Mouse (Mus musculus): ENCODE measurements around the gene Vav2.

The Vav2 gene

DNA sequence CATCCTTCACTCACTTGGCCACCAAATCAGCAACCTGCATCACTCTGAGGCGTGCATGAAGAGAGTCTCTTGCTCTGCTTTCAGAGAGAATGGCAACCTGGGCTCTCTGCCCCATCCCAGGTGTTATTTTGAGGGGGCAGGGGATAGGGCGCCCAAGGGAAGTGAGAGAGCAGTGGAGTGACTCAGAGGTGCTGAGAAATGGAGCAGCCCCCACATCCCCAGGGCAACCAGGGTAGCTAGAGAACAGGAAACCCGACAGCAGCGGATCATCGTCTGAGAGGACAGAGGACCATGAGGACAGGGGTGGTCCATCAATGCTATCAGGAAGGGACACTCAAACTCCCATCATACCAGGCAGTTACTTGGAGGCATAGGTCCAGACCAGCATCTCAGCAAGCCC is 19.9 kb downstream of the Vav2 start:
- peak; percentile 65 to 76 for DNase-seq

DNA sequence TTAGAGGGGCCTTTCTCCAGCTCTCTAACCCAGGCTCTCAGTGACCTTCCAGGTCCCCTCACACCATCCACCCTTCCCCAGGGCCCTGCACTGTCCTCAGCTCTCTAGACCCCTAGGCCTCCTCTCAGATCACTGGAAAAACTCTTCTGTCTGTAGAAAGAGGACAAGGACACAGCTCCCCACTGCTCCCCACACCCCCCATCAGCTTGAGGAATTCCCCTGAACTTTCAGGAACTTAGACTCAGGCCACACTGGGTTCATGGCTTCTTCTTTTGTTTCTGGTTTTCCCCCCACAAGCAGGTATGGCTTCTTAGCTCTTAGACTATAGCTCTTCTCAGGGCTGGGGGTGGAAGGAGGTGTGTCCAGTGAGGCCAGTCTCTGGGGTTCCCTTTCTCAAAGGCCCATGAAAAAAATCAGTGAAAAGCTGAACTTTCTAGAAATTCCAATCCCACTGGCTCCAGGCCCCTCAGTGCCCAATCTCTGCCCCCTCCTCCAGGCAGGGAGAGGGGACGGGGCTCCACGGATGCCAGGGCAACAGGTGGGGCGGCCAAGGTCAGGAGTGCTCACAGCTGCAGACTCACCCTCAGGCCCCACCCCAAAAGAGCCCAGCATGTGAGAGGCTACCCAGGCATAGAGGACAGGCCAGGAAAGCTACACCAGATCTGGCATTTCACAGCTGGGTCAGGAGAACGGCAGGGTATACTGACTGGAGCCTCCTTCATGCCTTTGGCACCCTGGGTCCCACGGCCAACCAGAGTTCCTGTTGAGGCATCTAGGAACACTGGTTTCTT is 21.5 kb downstream of the Vav2 start:
- peak; percentile 68 to 73 for DNase-seq

DNA sequence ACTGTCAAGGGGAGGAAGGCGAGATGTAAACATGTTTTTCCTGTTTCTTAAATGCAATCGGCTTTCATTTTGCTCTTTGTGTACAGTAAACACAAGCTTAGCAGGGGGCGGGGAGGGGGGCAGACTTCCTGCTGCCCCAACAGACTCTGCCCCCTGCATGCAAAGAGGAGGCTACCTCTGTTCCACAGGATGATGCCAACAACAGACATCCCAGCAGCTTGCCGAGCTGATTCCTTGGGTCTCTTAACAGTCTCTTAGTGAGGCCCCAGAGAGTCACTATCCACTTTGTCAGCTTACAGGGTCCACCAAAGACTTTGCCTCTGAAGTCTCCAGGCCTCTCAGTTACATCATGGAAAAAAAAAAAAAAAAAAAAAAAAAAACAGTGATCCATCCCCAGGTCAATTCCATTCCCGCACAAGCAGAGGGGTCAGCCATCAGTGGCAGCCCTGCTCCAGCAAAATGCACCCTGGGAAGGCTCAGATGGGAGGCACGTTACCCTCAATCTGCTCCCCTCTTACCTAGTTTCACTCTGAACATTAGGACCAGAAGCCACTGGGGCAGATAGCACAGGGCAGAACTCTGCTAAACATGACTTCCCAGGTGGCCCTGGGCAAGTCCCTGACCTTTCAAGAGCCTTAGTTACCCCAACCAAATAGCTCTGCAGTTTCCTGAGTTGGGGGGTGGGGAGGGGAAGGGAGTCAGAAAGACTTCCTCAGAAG is 22.3 kb downstream of the Vav2 start:
- DNase-seq = no peak

DNA sequence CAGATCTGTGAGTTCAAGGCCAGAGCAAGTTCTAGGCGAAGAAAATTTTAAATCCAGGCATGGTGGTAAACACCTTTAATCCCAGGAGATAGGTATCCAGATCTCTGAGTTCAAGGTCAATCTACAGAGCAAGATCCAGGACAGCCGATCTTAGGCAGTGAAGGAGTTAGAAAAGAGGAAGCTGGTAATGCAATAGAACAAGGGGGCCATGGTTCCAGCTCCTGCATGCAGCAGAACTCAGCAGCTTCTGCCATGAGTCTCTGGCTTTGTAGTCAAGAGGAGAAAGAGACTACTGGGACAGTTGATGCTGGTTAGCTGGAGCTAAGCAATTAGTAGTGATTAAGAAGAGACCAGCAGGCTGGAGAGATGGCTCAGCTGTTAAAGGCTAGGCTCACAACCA is 25.3 kb downstream of the Vav2 start:
- DNase-seq = peak; percentile 20 to 26

DNA sequence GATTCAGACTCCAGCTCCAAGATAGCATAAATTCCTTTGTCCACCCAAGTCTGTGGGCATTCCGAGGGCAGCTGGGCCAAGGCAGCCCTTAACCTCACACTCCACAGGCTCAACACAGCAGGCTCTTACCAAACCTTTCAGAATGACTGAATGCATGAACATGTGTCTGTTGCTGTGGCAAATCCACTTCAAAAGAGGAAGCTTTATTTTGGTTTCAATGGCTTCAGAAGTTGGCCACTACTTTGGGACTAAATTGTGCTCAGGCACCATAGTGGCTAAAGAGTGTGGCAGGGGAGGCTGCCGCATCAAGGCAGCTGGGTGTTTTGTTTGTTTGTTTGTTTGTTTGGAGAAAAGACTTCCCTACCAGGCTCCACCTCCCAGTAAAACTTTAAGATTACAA is 26.8 kb downstream of the Vav2 start:
- no peak for DNase-seq

DNA sequence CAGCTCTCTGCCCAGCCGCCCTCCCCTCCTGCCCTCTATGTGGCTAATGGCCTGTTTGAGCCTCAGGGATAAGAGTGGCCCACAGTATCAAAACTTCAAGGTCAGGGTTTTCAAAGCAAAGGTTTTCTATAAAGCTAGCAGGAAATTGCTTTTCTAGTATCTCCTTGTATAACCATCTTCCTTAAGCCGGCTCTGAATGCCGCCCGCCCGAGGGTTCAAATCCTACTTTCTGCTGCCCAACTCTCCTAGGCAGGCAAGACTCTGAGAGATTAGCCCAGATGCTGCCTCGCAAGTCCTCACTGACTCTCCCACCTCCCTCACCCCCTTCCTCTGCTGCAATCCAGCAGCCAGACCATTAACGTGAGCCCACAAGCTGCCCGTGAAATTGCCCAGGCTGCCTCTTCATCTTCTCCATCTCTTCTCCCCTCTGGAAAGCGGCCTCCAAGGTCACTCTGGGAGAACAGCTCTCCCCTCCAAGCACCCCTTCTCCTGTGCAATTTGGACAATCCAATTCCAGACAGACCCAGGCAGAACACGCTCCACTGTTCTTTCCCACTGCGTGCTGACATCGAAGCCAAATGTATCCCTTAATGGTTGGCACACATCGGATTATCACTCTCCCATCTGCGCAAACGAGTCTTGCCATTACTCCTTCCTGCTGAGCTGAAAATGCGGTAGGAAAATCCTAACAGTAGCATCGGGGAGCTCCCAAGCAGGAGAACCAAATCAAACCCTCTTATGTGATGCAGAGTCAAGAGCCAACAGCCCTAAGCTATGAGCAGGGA is 30.0 kb downstream of the Vav2 start:
- no peak for DNase-seq

DNA sequence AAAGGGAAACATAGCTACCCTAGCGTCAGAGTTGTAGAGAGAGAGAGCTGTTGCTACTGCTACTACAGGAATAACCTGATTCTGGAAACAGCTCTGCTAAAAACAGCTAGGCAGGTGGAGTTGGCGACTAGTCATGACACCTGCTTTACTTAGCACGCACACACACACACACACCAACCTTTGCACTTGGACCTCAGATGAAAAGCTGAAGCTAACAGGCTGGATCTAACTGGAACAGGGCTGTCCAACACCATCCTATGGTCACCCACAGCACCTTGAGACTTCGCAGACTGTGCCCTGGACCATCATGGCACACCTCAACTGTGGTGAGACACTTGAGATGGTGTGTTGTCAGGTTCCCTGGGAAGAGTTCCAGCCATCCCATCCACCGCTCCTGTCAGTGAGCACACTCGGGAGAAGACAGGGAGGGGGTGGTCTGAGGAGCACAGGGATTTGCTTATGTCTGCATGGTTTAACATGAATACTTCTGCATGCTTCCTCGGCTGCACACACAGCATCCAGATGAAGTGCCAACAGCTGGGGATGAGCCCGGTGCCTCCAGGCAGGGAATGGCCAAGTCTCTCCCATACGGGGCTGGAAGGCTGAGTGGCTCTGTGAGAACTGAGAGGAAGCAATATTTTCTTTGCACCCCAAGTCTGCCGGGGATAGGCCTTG is 32.5 kb downstream of the Vav2 start:
- no peak for DNase-seq

DNA sequence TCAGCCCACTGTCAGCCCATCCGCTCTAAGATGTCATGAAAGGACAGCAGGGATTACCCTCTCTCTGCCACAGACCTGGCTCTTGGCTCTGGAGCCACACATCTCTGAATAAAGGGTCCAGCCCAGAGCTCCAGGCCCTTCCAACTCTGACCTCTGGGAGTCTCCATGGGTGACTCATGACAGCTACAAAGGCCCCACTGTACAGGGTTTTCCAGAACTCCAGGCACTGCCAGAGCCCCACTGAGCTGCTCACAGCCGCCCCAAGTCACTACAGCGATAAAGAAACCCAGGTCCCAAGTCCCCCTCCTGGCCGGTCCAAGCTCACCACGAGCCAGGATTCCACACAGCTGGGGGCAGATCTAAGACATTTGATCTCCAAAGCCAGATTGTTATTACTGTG is 34.6 kb downstream of the Vav2 start:
- no peak for DNase-seq

DNA sequence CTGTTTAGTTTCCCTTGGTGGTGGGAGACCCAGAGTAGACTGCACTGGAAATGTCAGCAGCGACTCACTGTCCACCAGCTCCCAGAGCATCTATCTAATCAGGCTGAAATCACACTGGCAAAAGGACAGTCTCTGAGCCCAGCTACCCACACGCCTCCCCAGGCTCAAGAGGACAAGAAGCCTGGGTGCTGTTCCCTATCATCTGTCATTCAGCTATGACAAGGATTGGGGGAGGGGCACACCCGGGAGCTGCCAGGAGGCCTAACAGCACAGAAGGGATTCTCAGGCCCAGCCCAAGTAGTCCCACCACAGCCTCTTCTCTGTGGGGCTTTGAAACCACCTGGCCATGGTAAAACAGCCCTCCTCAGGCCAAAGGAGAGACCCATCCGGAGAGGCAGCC is 36.1 kb downstream of the Vav2 start:
- no peak for DNase-seq

DNA sequence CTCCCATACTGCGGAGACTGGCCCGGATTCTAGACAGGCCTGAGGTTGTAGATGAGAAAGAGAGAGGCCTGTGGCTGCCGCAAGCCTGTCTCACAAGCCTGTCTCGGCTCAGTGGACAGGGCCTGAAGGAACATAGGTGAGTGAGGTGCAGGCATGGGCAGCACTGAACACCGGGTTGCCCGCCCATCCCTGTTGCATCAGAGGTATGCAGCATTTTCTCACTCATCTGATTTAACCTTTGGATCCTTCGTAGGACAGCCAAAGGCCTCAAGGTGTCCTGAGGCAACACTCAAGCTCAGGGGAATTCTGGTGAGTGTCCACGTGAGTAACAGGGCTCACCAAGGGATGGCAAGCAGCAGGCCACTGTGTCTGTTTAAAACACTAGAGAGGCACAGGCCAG is 36.5 kb downstream of the Vav2 start:
- DNase-seq = no peak

DNA sequence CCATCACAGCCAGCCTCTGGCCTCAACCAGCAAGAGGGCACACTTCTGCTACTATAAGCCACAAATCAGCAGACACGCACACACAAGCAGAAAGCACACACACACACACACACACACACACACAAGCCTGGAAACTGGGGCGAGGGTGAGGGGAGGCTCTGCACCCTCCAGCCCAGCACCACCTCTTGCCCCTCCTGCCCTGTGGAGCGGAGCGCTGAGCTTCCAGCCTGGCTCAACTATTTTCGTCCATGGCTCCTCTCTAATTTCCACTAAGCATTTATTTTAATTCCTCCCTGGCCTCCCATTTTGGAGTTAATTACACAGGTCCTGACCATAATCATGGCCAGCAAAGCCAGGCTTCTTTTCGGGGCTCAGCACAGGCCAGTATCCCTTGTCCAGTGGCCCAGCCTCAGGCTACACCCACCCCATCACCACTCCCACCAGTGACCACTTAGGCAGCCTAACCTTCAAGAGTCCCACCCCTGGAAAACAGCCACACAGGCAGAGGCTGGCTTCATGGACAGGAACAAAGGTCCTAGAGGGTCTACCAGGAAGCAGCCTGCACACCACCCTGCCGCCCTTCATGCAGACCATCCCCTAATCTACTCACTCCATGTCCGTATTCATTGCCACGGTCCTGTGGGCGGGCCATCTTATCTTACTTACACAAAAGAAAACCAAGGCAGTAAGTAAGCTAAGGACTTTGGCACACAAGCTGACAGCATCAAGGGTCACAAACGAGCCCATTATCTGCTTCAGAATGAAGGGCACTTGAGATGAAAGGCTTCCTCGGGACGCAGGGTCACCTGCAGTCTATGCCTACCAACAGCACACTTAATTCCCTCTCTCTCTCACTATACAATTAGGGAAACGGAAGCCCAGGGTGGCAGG is 37.3 kb downstream of the Vav2 start:
- no peak for DNase-seq

DNA sequence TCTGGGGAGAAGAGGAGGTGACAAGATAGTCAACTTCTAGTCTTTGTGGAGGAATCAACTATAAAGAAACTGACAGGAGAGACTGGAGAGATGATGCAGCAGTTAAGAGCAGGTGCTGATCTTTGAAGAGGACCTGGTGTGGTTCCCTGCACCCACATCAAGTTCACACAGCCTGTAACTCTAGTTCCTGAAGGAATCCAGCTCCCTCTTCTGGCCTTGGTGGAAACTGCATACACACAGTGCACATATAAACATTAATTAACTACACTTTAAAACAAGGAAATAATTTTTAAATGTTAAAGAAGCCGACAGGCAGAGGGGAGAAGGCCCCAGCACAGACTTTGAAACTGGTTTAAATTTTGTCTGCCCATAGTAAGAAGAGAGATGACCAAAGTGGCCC is 39.6 kb downstream of the Vav2 start:
- peak in 1 of 2 experiments; percentile 26 for DNase-seq

DNA sequence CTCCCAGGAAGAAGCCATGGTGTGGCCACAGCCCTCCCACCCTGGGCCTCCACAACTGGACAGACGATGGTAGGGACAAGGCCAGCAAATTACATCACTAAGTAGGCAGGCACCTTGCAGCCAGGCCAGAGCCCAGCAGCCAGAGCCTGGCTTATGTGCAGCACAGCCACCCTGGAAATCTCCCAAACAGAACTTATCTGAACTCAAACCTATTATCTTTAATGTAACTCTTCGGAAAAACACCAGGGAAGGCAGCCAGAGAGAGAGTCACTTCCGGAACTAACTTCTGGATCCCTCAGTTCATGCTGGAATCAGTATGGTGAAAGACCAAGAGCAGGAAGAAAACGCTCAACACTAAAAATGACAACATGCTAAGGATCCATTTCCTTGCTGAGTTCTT is 45.1 kb downstream of the Vav2 start:
- DNase-seq = no peak

DNA sequence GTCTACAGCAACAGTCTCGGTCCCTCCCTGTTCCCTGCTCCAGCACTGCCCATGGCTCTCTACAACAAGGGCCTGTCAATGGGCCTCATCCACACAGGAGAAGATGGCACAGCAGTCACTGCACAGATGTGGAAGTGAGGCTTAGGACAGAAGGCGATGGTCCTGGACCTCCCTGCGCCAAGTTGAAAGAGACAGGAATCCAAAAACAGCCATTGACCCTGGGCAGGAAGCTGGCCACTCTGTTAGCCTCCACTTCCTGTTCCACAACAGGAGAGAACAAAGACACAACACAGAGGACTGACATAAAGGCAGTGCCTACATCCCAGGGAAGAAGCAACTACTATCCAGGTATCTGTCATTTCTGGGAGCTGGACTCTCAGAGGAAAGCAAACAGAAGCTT is 45.6 kb downstream of the Vav2 start:
- DNase-seq = no peak

DNA sequence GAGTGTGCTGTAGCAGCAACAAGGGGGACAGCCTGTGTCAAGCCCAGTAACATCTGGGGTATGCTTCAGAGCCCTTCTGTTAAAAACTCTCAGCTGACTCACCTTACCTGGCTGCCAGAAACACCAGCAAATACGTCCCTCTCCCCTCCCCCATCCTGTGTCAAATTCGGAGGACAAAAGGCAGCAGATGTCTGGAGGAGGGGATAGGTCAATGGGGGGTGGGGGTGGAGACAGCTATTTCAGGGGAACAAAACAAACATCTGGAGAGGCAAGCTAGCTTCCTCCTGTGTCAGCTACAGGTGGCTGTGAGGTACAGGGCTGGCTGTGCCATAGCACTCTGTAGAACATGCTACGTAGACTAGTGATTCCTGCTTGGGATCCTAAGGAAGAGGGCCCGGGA is 49.0 kb downstream of the Vav2 start:
- no peak for DNase-seq

DNA sequence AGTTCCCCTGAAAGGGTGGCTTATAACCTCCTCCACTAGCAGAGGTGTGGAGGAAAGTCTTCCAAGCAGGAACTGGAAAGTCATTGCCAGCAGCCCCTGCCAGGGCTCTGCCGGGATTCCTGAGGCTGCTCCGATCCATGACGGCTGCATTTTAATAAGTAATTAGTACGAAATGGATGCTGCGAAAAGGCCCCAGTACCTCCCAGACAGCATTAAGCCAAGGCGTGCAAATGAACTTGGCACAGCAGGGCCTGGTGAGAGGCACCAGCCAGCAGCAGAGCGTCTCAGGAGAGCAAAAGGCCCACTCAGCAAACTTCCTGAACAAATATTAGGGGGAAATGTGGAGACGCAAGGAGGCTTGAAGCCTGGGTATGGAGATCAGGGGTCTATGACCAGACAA is 49.7 kb downstream of the Vav2 start:
- no peak for DNase-seq

DNA sequence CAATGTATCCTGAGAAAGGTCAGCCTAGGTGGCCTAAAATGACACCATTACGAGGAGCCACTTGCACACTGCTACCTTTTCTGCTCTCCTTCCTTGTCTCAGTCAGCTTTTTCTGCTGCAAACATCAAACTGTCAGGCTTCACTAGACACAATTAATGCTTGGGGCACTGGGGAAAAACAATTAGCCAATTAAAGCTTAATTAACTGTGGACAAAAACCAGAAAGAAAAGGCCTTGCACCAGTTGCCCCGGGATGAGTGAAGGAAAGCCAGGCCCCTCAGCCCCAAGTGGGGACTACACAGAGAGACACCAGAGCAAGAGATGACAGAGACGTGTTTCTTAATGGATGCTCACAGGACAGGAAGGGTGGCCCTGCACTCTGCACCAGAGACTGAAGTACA is 51.7 kb downstream of the Vav2 start:
- no peak for DNase-seq

DNA sequence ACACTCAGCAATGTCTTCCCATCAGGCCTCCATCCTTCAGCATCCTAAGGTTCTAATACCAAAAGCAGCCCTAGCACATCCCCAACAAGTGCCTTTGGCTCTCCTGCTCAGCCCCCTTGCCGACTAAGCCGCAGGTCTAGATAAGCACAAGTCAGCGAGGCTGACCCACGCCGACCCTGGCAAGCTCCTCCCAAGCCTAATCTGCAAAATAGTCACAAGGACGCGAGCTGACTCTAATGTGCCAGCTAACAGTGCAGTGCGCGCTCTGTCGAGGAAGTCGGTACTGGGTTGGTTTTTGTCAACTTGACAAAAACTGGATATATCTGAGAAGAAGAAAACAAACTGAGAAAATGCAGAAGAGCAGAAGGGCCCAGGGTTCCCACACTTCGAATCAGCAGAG is 53.5 kb downstream of the Vav2 start:
- no peak for DNase-seq

DNA sequence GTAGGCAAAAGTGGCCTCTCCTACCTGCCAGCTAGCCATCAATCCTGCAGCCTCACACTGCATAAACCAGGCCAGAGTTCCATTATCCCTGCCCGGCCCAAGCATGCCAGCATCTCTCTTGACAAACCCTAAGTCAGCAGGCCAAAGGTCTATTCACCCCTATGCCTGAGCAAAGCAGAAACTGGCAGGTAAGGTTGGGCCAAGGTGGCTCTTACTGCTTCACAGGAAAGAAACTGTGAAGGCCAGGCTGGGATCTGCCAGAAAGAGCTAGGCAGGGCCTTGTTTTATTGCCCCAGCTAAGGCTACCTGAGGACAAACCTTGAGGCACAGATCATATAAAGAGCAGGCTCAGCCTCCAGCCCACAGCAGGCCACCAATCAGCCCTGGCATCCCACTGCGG is 55.4 kb downstream of the Vav2 start:
- DNase-seq = no peak

DNA sequence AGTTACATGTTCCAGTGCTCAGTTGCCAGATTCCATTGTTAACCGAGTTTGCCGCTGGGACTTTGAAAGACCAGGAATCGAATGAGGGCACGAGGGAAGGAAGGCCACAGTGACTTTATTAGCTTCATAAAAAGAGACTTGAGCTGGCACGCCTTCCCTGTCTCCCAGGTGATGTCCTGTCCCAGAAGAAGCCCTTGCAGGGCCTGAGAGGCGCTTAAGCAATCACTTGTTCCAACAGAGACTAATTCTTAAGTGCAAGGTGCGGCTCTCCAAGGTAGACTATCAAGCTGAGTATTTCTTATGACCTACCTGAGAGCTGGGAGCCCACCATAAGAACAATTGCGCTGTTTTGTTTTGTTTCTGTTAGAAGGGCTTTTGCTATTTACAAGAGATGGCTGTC is 57.9 kb downstream of the Vav2 start:
- DNase-seq = no peak

DNA sequence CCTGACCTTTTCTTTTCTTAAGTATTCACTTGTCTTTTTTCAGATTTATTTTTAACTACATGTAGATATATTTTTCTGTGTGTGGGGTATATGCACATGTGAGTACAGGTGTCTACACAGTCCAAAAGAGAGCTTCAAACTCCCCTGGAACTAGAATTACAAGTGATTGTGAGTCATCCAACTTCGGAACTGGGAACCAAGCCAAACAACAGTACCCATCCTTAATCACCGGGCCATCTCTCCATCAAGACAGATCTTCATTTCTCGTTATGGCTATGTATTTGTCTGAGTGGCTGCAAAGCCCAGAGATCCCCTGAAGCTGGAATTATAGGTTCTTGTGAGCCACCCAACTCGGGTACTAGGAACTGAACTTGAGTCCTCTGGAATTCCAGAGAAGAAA is 61.5 kb downstream of the Vav2 start:
- no peak for DNase-seq

DNA sequence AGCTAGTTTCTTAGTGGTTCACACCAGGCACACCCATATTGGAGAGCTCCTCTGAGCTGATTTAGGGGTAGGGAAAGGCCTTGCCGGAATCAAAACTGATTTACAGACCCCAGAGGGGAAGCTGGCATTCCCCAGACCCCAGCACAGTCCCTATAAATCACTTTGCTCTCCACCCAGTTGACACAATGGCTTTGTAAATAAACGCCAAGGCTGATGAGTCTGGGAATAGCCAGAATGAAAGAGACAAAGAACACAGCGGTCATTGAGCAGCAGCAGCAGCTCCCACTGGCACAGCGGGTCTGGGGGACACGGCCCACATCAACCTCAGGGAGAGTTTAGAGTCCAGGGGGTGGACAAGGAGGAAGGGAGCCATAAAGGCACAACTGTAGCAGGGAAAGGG is 65.0 kb downstream of the Vav2 start:
- DNase-seq = no peak

Data from B cell, adult 2 months (primary cell).